ENCODE assay signal across 9 mouse cellular contexts in the genomic region with DNA sequence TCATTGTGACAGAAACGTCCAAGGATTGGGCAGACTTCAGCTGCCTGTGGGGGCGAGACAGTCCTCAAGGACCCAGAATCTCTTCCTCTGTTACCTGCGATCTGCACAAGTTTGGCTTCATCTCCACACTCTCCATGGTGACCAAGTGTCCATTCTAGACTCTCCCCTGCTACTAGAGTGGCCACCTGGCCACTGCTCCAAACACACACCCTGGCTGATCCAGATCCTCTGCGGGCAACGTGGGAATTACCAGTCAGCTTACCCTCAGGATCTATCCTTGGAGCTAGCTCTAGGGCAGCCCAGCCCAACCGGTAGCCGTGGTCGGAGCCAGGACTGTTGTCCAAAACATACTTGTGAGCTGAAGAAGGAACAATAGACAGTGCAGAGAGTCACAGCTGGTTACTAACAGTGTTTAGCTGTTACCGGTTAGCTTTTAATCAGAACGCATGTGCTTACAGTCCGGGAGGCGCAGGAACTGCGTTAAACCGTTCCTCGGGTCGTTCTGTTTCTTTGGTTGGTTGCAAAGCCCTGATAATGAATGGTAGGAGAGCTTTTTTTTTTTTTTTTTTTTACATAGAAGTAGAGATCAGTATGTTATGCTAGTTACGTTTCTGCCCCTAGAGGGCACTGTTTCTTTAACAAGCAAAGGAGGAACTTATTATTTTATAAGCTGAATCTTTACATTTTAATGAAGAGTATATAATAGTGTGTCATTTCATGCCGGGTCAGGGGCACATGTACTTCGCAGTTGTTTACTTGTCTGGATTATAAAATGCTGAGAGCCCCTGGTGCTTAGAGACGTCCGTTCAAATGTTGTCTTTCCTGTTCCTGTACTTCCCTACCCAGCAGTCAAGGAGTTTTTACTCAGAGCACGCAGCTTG. TPM values are rescaled to one million over a fixed set of nuclear protein-coding genes. Genes with fewer than 3 reads are reported as not detected.
A peak's percentile ranks its signal among the peaks of the same experiment; 100 is the strongest.
DNase-seq lines count a peak whose midpoint lies in the region; ATAC-seq lines count a peak whose summit lies in the region.
"Had no signal": no experiment of that assay in that cellular context is flagged by ENCODE, and none has a peak within 500 bp of the region (broad histone marks: within the 10 kb centered on the region; RNA-seq: fewer than 3 reads in every experiment).

No protein-coding gene starts in this region.

- intact Hi-C loops in gastrocnemius, postnatal 36 days (cut with DNase I): no loop called here

- no peaks in the 10 kb centered on the region for H3K27me3 ChIP-seq in heart, embryonic 12.5 days (replicated peaks)

- peaks cover 13% of the 10 kb centered on the region for H3K36me3 ChIP-seq in heart, embryonic 12.5 days

- peak overlapping the region; percentile 24; the same call in 1 of the 2 replicates for H3K4me3 ChIP-seq in heart, embryonic 12.5 days

- no peak overlapping the region for H3K27ac ChIP-seq in heart, embryonic 12.5 days (ENCODE audit: poor library complexity, severe bottlenecking)
- H3K27ac ChIP-seq: macrophage had no signal

- H3K4me2 ChIP-seq in heart, embryonic 12.5 days: peak overlapping the region; percentile 60

- DNase-seq in gastrocnemius, adult 18-20 months (ENCODE audit: low spot score): peak; percentile 24
- DNase-seq in gastrocnemius, postnatal 36 days: no peak
- peak; percentile 46 for DNase-seq in CD4-positive helper T cell, adult 2 months (ENCODE audit: low read depth, low spot score)
- DNase-seq in layer of hippocampus, adult 9-11 months: peak; percentile 25
- DNase-seq in thymus, postnatal 4 days: peak; percentile 22

- WGBS in heart, embryonic 12.5 days: 36% methylated on average over 22 of the region's 22 CpGs

- no peak overlapping the region for H3K9ac ChIP-seq in heart, embryonic 12.5 days

- peak; percentile 88 for ATAC-seq in common myeloid progenitor, adult 5-6 weeks (replicated peaks; ENCODE audit: low read depth, poor library complexity, severe bottlenecking)
- ATAC-seq in heart, embryonic 12.5 days (ENCODE audit: insufficient number of reproducible peaks, low FRiP score): no peak
- ATAC-seq in megakaryocyte, adult 5-6 weeks (ENCODE audit: poor library complexity, severe bottlenecking): peak; percentile 59

- H3K9me3 ChIP-seq in heart, embryonic 12.5 days (replicated peaks): no peaks in the 10 kb centered on the region

- H3K4me1 ChIP-seq in heart, embryonic 12.5 days (replicated peaks): 0 out of 2 replicates have a peak, but pooled peaks cover 9% of the 10 kb centered on the region

RNA-seq across cellular contexts. Expression of a gene that starts 52.0 kb away (rescaled TPM):
- total RNA-seq in gastrocnemius, adult 18-20 months (2021): 10 to 100 TPM; 55.6 to 59.9 TPM
- total RNA-seq in gastrocnemius, postnatal 36 days (2021): 10 to 100 TPM; 40.6 to 48.2 TPM
- 108 and 109 TPM in 2 replicates for total RNA-seq in common myeloid progenitor, adult 5-6 weeks (2017)
- polyA plus RNA-seq in heart, embryonic 12.5 days (2016; fragmentation: Nextera tagmentation; extraction: Ambion mirVana): 21.7 and 21.8 TPM in 2 replicates
- 67.1 and 69.4 TPM in 2 replicates for total RNA-seq in megakaryocyte, adult 5-6 weeks (2015)
- total RNA-seq in megakaryocyte, adult 5-6 weeks (2017): 96.3 and 108 TPM in 2 replicates

Comparison
In these comparisons a context has a peak if more than half of its experiments do, and no peak if none do; other contexts are left out.
1. DNase-seq: peak in gastrocnemius, adult 18-20 months (single experiment), CD4-positive helper T cell, adult 2 months (single experiment), layer of hippocampus, adult 9-11 months (single experiment) and thymus, postnatal 4 days (single experiment); none in gastrocnemius, postnatal 36 days (0 of 2).